Mouse (Mus musculus): ENCODE measurements around the gene Nap1l2.
"Not testable (repeated sequence)": the region's sequence is repeated elsewhere in the genome, so short reads cannot be mapped to it uniquely, and the experiment has no call there.

Gene Nap1l2

DNA sequence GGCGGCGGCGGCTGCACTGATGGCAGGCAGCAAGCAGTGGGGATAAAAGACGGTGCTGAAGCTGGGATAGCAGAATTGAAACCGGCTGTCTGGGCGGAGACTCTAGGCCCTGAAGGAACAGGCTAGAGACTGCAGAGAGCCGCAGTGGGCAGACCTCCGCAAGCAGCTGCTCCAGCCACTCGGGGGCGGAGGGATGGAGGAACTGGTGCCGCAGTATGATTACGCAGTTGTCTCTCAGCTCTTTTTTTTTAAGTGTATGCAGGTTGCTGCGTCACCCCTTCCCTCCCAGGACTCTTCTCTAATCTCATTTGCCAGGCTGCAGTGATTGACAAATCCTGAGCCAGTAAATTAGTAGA is at the start of gene Nap1l2:
TSS of gene Nap1l2 (minus strand) at position 210 of the 356 bp plus-strand sequence.
- DNase-seq = peak; percentile 75

DNA sequence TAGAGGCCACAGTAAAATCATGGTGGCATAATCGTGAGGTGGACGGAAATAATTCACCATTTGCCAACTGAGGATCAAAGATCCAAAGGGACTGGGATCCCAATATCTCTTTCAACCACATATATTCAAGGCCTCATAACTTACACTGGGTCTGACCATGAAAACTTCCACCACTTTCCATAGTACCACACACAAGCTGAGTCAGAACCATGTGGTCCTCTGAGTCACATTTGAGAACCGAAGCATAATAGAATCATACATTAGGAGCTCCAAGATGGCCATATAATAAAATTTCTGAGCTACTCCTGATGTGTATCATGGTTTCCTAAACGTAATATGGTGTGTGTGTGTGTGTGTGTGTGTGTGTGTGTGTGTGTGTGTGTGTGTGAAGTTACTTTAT is 28.8 kb upstream of the Nap1l2 start:
- DNase-seq = no peak

DNA sequence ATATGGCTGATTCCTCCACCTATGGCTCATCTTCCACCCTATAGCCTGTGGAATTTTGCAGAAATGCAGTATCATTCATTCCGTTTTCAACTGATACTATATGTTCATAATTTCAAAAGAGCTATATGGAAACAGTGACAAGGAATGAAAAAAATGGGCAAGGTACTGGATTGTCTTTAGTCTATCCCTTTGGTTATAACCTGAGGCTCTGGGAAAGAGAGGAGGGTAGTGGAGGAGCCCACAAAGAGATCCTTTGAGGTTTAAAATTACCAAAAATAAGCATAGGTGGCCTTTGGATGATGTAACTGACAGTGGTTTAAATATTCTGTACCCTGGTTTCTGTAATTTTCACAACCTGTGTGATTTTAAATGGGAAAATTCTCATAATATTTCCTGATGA is 389 bp upstream of the Nap1l2 start:
- no peak for DNase-seq

DNA sequence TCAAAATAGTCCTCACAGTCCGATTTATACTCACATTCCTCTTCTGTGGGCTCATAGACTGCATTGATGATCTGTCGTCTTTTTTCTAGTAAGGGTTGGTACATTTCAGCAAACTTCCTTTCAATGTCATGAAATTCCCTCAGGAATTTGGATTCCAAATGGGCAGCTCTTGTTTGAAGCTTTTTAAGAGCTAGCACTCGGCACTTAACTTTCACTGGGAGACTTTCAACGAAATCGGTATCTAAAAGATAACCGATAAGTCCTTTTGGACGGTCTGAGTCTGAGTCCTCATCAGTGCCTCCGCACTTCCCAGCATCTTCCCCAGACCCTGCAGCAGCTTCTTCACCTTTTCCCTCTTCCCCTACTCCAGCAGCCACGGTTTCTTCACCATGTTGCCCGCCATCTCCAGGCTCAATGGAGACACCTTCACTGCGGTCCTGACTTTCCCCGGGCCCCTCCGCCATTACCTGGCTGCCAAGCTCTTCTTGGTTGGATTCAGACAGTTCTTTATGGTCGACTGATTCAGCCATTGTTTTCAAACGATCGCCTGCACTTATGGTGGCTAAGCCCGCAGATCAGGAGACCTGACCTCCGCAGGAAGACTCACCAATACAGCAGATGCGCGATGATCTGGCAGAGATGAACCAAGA is 534 bp downstream of the Nap1l2 start:
- no peak for DNase-seq

DNA sequence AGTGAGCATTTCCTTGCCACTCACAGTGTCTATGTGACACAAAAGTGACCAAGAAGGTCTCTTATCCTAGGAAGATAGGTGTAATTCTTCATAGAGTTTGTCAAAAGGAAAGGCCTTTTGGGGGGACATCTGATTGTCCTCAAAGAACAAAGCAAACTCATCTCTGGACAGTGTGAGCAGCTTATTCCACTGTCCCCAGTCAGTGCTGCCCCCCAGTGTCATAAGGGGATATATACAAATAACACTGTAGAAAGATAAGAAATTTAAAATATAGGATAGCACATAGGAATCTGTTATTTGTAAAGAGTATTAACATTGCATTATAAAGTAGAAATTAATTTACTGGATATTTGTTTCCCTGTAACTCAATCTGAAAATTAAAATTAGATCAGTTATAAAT is 2.9 kb downstream of the Nap1l2 start:
- peak; percentile 48 for DNase-seq

DNA sequence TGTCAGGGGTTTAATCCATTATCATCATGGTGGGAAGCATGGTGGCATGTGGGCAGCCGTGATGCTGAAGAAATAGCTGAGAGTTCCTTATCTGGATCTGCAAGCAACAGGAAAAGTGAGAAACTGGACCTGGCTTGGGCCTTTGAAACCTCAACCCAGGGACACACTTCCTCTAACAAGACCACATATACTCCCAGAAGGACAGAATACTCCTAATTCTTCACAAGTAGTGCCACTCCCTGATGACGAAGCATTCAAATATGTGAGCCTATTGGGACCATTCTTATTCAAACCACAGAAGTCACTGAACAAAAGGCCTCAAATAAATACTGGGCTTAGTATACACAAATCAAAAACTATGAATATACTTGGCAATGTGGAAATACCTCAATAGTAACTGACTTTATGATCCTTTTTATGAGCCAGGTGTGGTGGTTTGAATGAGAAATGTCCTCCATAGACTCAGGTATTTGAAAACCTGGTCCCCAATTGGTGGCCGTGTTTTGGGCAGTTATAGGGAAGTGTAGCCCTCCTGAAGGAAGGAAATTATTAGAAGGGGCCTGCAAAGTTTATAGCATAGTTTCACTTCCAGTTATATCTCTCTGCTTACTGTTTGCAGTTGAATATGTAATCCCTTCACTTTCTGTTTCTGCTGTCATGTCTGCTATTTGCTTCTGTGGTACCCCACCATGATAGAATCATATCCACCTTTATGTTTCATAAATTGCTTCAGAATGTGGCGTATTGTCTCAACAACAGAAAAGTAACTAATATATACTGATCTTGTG is 6.5 kb downstream of the Nap1l2 start:
- no peak for DNase-seq

DNA sequence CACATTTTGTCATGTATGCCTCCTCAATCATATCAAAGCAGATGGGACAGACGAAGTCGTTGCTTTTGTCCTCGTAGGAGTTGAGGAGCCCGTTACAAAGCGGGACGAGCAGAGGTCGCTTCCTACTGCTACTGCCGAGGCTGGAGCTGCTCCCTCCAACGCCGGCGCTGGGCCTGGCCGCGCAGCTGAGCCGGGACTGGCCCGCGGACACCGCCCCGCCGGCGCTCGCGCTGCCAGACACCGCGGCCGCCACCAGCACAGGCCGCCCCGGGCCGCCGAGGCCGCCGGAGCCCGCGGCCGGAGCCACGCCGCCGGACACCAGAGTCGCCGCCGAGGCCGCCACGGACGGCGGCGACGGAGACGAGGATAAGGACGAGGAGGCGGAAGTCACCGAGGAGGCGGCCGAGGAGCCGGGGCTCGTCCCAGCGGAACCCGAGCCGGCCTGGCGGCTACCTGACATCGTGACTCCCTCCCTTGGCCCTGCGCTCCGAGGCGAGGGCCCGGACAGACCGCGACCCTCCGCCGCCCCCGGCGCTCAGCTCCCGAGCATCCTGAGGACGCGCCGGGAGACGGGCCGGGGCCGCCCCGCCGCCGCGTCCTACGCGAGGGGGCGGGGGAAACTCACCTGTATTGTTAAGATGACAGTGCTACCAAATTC is 21.4 kb downstream of the Nap1l2 start:
- not testable (repeated sequence) for DNase-seq

DNA sequence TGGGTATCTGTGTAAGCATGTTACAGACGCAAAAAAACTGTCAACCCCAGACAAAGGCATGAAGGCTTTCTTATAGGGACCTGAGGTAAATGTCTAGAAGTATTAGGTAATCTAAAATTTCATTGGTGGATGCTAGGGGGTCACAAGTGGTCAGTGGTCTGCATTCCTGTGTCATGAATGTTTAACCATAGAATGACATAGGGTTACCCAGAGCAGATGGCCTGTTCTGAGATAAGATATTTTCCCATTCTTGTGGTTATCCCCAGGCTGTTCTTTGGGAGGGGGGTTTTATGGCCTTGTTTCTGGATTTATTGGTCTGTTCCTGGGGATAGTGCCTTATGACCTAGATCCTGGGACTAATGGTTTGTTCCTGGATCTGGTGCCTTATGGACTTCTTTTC is 30.3 kb downstream of the Nap1l2 start:
- DNase-seq = no peak

DNA sequence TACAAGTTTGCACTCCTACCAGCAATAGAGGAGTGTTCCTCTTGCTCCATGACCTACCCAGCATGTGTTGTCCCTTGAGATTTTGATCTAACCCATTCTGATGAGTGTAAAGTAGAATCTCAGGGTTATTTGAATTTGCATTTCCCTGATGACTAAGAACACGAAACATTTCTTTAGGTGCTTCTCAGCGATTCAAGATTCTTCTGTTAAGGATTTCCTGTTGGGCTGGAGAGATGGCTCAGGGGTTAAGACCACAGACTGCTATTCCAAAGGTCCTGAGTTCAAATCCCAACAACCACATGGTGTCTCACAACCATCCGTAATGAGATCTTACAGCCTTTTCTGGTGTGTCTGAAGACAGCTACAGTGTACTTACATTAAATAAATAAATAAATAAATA is 47.9 kb downstream of the Nap1l2 start:
- DNase-seq = no peak

All from retina, postnatal 1 day (tissue).